Mouse (Mus musculus): ENCODE measurements around the gene Map3k4. TPM values are rescaled to one million over a fixed set of nuclear protein-coding genes. Genes with fewer than 3 reads are reported as not detected.
"Not testable (repeated sequence)": the region's sequence is repeated elsewhere in the genome, so short reads cannot be mapped to it uniquely, and the experiment has no call there.

The Map3k4 gene
- polyA plus RNA-seq, 1 experiment from 2014 or later = 62.3 TPM

DNA sequence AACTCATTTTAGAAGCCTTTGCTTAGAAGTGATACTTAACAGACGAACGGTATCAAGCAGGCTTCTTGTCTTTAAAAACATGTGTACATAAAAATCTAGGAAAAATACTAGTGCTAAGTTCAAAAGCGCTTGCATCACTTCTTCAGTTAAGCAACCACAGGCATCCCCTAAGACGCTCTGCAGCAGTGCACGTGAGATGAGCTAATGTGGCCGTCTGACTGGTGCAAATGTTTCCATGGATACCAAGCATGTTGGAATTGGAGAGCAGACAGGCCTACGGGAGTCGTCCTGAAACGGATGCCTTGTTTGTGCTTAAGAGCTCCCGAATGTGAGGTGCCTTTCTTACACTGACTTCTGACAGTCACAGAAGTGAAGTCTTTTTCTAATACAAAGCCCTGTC is 27.9 kb downstream of the Map3k4 start:
- DNase-seq (ENCODE audit: low spot score) (peak; percentile 58), ATAC-seq (ENCODE audit: low FRiP score) (peak; percentile 65)
- Histone ChIP-seq H3K27me3 (ENCODE audit: control insufficient read depth, insufficient read depth, low read length) (no peaks in the 10 kb centered on the region), H3K9me3 (ENCODE audit: control insufficient read depth, low read length) (no peaks in the 10 kb centered on the region), H3K9ac (ENCODE audit: low read depth, low read length) (no peak overlapping the region), H3K4me2 (replicated peaks; ENCODE audit: low read depth, low read length) (no peak overlapping the region), H3K36me3 (ENCODE audit: control insufficient read depth, insufficient read depth, low read length) (no peaks in the 10 kb centered on the region), H3K4me3 (ENCODE audit: low read depth, low read length) (no peak overlapping the region), H3K27ac (ENCODE audit: low read depth, low read length) (peak overlapping the region; percentile 2; the same call in 1 of the 2 replicates), H3K4me1 (replicated peaks; ENCODE audit: control insufficient read depth, insufficient read depth, low read length) (no peaks in the 10 kb centered on the region; the same call in 1 of the 2 replicates)
- WGBS = 32% methylated on average over 10 of the region's 10 CpGs

DNA sequence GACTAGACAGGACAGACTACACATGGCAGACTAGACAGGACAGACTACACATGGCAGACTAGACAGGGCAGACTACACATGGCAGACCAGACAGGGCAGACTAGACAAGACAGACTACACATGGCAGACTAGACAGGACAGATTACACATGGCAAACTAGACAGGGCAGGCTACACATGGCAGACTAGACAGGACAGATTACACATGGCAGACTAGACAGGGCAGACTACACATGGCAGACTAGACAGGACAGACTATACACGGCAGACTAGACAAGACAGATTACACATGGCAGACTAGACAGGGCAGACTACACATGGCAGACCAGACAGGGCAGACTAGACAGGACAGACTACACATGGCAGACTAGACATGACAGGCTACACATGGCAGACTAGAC is 28.8 kb downstream of the Map3k4 start:
- not testable (repeated sequence) for H3K27me3 ChIP-seq (ENCODE audit: control insufficient read depth, insufficient read depth, low read length); H3K4me2 ChIP-seq (replicated peaks; ENCODE audit: low read depth, low read length); H3K4me3 ChIP-seq (ENCODE audit: low read depth, low read length); H3K9me3 ChIP-seq (ENCODE audit: control insufficient read depth, low read length); H3K9ac ChIP-seq (ENCODE audit: low read depth, low read length); H3K4me1 ChIP-seq (replicated peaks; ENCODE audit: control insufficient read depth, insufficient read depth, low read length); DNase-seq (ENCODE audit: low spot score); H3K36me3 ChIP-seq (ENCODE audit: control insufficient read depth, insufficient read depth, low read length); ATAC-seq (ENCODE audit: low FRiP score); H3K27ac ChIP-seq (ENCODE audit: low read depth, low read length)
- WGBS = 86% methylated on average over 1 of the region's 1 CpGs

GRCm38 (mm10) chr17:12288871-12289270 is 29.7 kb downstream of the Map3k4 start:
- WGBS = 93% methylated on average over 4 of the region's 4 CpGs

DNA sequence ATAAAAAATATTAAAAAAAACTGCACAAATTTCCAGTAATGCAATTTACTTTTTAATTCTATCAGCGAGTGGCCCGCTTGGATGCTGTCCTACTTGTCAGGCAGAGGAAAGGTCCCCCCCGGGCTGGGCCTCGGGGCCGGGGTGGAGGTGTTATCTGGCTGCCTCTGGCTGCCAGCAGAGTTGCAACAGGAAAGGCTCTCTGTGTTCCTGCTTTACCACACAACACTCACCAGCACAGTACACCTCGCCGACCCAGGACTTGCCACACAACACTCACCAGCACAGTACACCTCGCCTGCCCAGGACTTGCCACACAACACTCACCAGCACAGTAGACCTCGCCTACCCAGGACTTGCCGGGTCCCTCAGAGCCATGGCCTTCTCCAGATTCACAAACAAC is 38.8 kb downstream of the Map3k4 start:
- Histone ChIP-seq H3K9me3 (ENCODE audit: control insufficient read depth, low read length) (0 out of 2 replicates have a peak, but pooled peaks cover 2% of the 10 kb centered on the region), H3K4me2 (replicated peaks; ENCODE audit: low read depth, low read length) (no peak overlapping the region), H3K27ac (ENCODE audit: low read depth, low read length) (no peak overlapping the region), H3K4me1 (replicated peaks; ENCODE audit: control insufficient read depth, insufficient read depth, low read length) (no peaks in the 10 kb centered on the region), H3K36me3 (ENCODE audit: control insufficient read depth, insufficient read depth, low read length) (0 out of 2 replicates have a peak, but pooled peaks cover 2% of the 10 kb centered on the region), H3K9ac (ENCODE audit: low read depth, low read length) (no peak overlapping the region), H3K27me3 (ENCODE audit: control insufficient read depth, insufficient read depth, low read length) (no peaks in the 10 kb centered on the region), H3K4me3 (ENCODE audit: low read depth, low read length) (no peak overlapping the region)
- WGBS = 97% methylated on average over 10 of the region's 10 CpGs
- DNase-seq (ENCODE audit: low spot score) (no peak), ATAC-seq (ENCODE audit: low FRiP score) (no peak)

More at GRCm38 (mm10) chr17:12288871-12289270, 29.7 kb downstream of the Map3k4 start:
- Histone ChIP-seq H3K9ac (ENCODE audit: low read depth, low read length) (no peak overlapping the region), H3K27me3 (ENCODE audit: control insufficient read depth, insufficient read depth, low read length) (no peaks in the 10 kb centered on the region), H3K9me3 (ENCODE audit: control insufficient read depth, low read length) (no peaks in the 10 kb centered on the region), H3K36me3 (ENCODE audit: control insufficient read depth, insufficient read depth, low read length) (no peaks in the 10 kb centered on the region), H3K27ac (ENCODE audit: low read depth, low read length) (no peak overlapping the region), H3K4me3 (ENCODE audit: low read depth, low read length) (no peak overlapping the region), H3K4me2 (replicated peaks; ENCODE audit: low read depth, low read length) (no peak overlapping the region), H3K4me1 (replicated peaks; ENCODE audit: control insufficient read depth, insufficient read depth, low read length) (no peaks in the 10 kb centered on the region; the same call in 1 of the 2 replicates)
- no peak for ATAC-seq (ENCODE audit: low FRiP score)
- DNase-seq (ENCODE audit: low spot score) = no peak

DNA sequence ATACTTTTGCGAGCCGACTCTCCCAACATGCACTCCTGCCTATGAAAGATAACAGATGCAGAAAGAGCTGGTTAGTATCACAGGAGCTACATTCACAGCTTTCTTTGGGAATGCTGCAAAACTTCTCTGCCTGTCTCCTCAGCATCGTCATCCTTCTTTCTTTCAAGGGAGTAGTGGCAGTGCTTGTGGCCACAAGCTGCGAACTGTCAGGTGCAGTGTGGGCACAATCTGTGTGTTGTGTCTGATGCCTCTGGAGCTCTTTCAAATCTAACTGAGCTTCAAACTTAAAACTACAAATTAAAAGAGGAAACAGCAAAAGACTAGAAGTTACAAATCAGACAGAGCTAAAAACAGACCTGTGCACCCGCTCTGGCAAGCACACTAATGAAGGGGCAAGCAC is 40.5 kb downstream of the Map3k4 start:
- Histone ChIP-seq H3K9me3 (ENCODE audit: control insufficient read depth, low read length) (no peaks in the 10 kb centered on the region), H3K36me3 (ENCODE audit: control insufficient read depth, insufficient read depth, low read length) (0 out of 2 replicates have a peak, but pooled peaks cover 2% of the 10 kb centered on the region), H3K27me3 (ENCODE audit: control insufficient read depth, insufficient read depth, low read length) (no peaks in the 10 kb centered on the region), H3K4me2 (replicated peaks; ENCODE audit: low read depth, low read length) (no peak overlapping the region), H3K4me3 (ENCODE audit: low read depth, low read length) (no peak overlapping the region), H3K27ac (ENCODE audit: low read depth, low read length) (no peak overlapping the region), H3K9ac (ENCODE audit: low read depth, low read length) (no peak overlapping the region), H3K4me1 (replicated peaks; ENCODE audit: control insufficient read depth, insufficient read depth, low read length) (no peaks in the 10 kb centered on the region)
- no peak for ATAC-seq (ENCODE audit: low FRiP score)
- DNase-seq (ENCODE audit: low spot score) = no peak
- 89% methylated on average over 5 of the region's 5 CpGs for WGBS

DNA sequence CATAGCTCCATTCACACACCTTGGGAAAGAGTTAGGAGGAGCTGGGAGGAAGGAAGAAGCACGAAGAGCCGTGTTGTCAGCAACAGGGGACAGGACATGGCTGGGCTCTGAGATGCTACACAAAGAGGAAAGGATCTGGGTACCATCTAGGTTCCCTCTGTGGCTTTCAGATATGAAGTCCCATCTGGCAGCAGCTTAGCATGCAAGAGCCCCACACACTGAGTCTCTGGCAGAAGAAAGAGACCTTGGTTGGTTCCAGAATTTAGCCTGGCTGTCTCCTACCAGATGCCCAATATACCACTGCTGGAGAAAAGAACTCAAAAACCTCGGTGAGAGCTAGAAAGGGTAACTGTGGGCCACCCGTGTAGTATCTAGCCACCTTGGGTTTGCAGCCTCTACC is 41.3 kb downstream of the Map3k4 start:
- no peak for ATAC-seq (ENCODE audit: low FRiP score)
- Histone ChIP-seq H3K9ac (ENCODE audit: low read depth, low read length) (no peak overlapping the region), H3K27ac (ENCODE audit: low read depth, low read length) (no peak overlapping the region), H3K9me3 (ENCODE audit: control insufficient read depth, low read length) (no peaks in the 10 kb centered on the region), H3K4me1 (replicated peaks; ENCODE audit: control insufficient read depth, insufficient read depth, low read length) (no peaks in the 10 kb centered on the region), H3K4me2 (replicated peaks; ENCODE audit: low read depth, low read length) (no peak overlapping the region), H3K4me3 (ENCODE audit: low read depth, low read length) (no peak overlapping the region), H3K36me3 (ENCODE audit: control insufficient read depth, insufficient read depth, low read length) (0 out of 2 replicates have a peak, but pooled peaks cover 2% of the 10 kb centered on the region), H3K27me3 (ENCODE audit: control insufficient read depth, insufficient read depth, low read length) (no peaks in the 10 kb centered on the region)
- no peak for DNase-seq (ENCODE audit: low spot score)
- 91% methylated on average over 4 of the region's 4 CpGs for WGBS

DNA sequence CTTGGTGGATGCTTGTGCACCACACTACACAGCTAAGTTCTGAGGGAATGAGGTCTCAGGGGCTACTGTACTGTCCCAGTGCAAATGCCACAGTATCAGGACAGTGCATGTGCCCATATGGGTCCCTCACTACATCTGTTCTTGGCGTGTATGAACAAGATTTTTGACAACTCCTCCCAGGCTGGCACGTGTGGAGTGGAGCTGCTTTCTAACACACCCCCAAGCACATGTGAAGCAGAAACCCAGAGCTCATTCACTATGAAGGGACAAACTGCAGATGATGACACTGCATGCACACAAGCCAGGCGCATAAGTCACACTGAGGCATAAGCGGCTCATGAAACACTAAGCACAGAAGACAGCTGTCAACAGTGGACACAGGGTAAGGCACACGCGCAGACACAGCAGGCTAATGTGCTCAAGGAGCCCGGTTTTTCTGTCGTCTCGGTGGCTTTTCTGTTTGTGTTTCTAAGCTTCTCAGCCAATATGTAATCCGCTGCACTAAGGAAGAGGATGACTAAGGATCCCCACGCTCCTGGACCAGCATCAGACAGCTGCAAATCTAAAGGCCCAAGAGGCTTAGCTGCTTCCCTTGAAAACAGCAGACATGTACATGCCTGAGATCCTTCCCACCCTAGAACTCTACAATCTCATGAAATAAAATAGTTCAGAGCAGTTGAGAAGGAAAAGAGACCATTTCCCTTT is 41.9 kb downstream of the Map3k4 start:
- Histone ChIP-seq H3K9me3 (ENCODE audit: control insufficient read depth, low read length) (no peaks in the 10 kb centered on the region), H3K27ac (ENCODE audit: low read depth, low read length) (no peak overlapping the region), H3K36me3 (ENCODE audit: control insufficient read depth, insufficient read depth, low read length) (peaks cover 2% of the 10 kb centered on the region; the same call in 1 of the 2 replicates), H3K4me3 (ENCODE audit: low read depth, low read length) (no peak overlapping the region), H3K27me3 (ENCODE audit: control insufficient read depth, insufficient read depth, low read length) (no peaks in the 10 kb centered on the region), H3K4me1 (replicated peaks; ENCODE audit: control insufficient read depth, insufficient read depth, low read length) (no peaks in the 10 kb centered on the region), H3K4me2 (replicated peaks; ENCODE audit: low read depth, low read length) (no peak overlapping the region), H3K9ac (ENCODE audit: low read depth, low read length) (no peak overlapping the region)
- WGBS = 90% methylated on average over 11 of the region's 11 CpGs
- ATAC-seq (ENCODE audit: low FRiP score) = no peak
- DNase-seq (ENCODE audit: low spot score) = no peak

DNA sequence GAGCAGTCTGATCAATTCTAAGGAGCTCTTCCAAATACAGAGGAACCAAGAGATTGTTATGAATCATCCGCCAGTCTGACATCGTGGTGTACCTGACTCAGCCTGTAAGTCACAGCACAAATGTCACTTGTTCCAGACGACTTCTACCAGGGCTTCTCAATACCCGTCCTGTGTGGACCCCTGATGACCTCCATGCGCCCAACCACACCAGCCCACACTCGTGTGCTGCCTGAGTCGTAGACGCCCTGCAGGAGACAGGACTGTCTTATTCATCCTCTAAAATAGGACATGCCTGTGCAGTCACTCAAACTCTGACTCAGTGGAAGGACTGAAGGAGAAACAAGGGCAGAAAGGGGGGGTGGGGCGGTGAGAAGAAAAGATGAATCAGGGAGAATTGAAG is 42.8 kb downstream of the Map3k4 start:
- ATAC-seq (ENCODE audit: low FRiP score) (no peak), DNase-seq (ENCODE audit: low spot score) (no peak)
- H3K9ac ChIP-seq (ENCODE audit: low read depth, low read length) = no peak overlapping the region
- no peaks in the 10 kb centered on the region for H3K4me1 ChIP-seq (replicated peaks; ENCODE audit: control insufficient read depth, insufficient read depth, low read length)
- WGBS = 72% methylated on average over 9 of the region's 9 CpGs
- no peak overlapping the region for H3K4me3 ChIP-seq (ENCODE audit: low read depth, low read length)
- H3K9me3 ChIP-seq (ENCODE audit: control insufficient read depth, low read length) = no peaks in the 10 kb centered on the region
- no peak overlapping the region for H3K4me2 ChIP-seq (replicated peaks; ENCODE audit: low read depth, low read length)
- no peak overlapping the region for H3K27ac ChIP-seq (ENCODE audit: low read depth, low read length)
- no peaks in the 10 kb centered on the region for H3K27me3 ChIP-seq (ENCODE audit: control insufficient read depth, insufficient read depth, low read length)
- peaks cover 10% of the 10 kb centered on the region for H3K36me3 ChIP-seq (ENCODE audit: control insufficient read depth, insufficient read depth, low read length)

DNA sequence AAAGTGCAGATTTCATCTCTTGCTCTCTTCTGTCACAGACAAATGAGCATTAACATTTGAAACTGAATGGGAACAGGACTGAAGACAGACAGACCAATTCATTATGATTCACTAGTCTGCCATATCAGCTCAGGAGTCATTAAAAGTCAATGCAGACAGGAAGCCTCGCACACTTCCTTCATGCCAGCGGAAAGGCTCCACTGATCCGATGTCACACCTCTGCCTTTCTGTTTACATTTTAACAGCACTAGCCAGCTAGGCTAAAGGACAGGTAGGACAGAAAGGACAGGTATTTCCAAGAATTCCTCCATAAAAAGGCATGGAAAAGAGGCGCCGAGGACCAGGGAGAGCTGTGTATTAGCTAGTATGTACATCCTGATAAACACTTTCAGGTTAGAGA is 45.6 kb downstream of the Map3k4 start:
- ATAC-seq (ENCODE audit: low FRiP score) (no peak), DNase-seq (ENCODE audit: low spot score) (no peak)
- no peak overlapping the region for H3K9ac ChIP-seq (ENCODE audit: low read depth, low read length)
- WGBS = 89% methylated on average over 5 of the region's 5 CpGs
- no peak overlapping the region for H3K4me2 ChIP-seq (replicated peaks; ENCODE audit: low read depth, low read length)
- H3K27me3 ChIP-seq (ENCODE audit: control insufficient read depth, insufficient read depth, low read length) = no peaks in the 10 kb centered on the region
- no peak overlapping the region for H3K4me3 ChIP-seq (ENCODE audit: low read depth, low read length)
- no peak overlapping the region for H3K27ac ChIP-seq (ENCODE audit: low read depth, low read length)
- no peaks in the 10 kb centered on the region for H3K9me3 ChIP-seq (ENCODE audit: control insufficient read depth, low read length)
- H3K4me1 ChIP-seq (replicated peaks; ENCODE audit: control insufficient read depth, insufficient read depth, low read length) = no peaks in the 10 kb centered on the region
- H3K36me3 ChIP-seq (ENCODE audit: control insufficient read depth, insufficient read depth, low read length) = peaks cover 10% of the 10 kb centered on the region
